Mouse (Mus musculus): Measurements from ENCODE around the gene Vps18.

GRCm38 (mm10) chr2:119332177-119332661, 43.7 kb downstream of the Vps18 start:
- TF ChIP-seq ZNF384 (IDR thresholded peaks at IDR 0.05; ENCODE audit: low read depth, low read length) (no peak), HCFC1 (IDR thresholded peaks at IDR 0.05; ENCODE audit: borderline replicate concordance, insufficient read depth, low read length) (no peak)
